ENCODE assay signal across 19 mouse cellular contexts in the genomic region with DNA sequence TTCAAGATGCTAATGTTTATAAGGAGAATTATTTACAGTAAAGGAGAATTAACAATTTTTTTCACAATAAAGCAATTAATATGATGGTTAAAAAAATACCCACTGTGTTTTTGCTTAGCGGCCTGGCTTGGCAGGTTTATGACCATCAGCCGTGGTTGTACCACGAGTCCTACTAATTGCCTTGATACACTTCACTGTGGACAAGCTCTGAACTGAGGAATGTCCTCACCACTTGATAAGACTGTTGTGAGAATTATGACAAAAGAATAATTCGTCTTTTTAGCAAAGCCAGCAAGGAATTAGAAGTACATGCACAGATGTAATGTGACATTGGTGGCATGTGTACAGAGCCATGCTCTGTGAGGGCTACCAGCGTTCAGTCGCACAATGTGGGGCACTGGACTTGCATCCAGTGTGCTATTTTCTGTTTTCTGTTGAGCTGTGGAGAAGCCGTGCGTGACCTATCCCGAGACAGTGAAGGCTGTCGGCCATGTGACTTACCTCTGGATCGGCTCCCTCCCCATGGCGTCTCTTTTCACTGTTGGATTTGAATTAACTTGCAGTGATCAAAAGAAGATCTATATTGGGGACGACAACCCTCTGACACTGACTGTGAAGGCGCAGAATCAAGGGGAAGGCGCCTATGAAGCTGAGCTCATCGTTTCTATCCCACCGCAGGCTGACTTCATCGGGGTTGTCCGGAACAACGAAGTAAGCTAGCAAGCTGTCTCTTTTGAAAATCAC. TPM values are rescaled to one million over a fixed set of nuclear protein-coding genes. Genes with fewer than 3 reads are reported as not detected.
DNase-seq lines count a peak whose midpoint lies in the region; ATAC-seq and TF ChIP-seq lines count a peak whose summit lies in the region.
"Had no signal": no experiment of that assay in that cellular context is flagged by ENCODE, and none has a peak within 500 bp of the region (broad histone marks: within the 10 kb centered on the region; RNA-seq: fewer than 3 reads in every experiment).

No protein-coding gene starts in this region.

- no peak for TF ChIP-seq CTCF in layer of hippocampus, adult 2 months (conservative IDR thresholded peaks at IDR 0.05)
- no peak for TF ChIP-seq CTCF in forebrain, postnatal 0 days (IDR thresholded peaks at IDR 0.05; ENCODE audit: low read depth)

- ATAC-seq in forebrain, postnatal 0 days = peak; percentile 66
- ATAC-seq in midbrain, embryonic 11.5 days (ENCODE audit: low FRiP score) = peak; percentile 92
- ATAC-seq in erythroblast, adult 5-6 weeks (replicated peaks; ENCODE audit: low FRiP score, poor library complexity, severe bottlenecking) = no peak
- ATAC-seq: activated CD4-positive, CD25-positive, alpha-beta regulatory T cell, adult 4 months; Patski had no signal

- H3K9me3 ChIP-seq in forebrain, postnatal 0 days (ENCODE audit: low read length) = no peaks in the 10 kb centered on the region
- no peaks in the 10 kb centered on the region for H3K9me3 ChIP-seq in midbrain, embryonic 11.5 days (ENCODE audit: control insufficient read depth, low read length)
- H3K9me3 ChIP-seq: heart, embryonic 15.5 days; limb, embryonic 13.5 days; neural tube, embryonic 13.5 days had no signal

- peak overlapping the region; percentile 6 for H3K4me3 ChIP-seq in layer of hippocampus, adult 2 months
- peak overlapping the region; percentile 14; the same call in 1 of the 2 replicates for H3K4me3 ChIP-seq in forebrain, postnatal 0 days (ENCODE audit: low read depth, low read length)
- no peak overlapping the region for H3K4me3 ChIP-seq in midbrain, embryonic 11.5 days (ENCODE audit: low read depth, low read length)
- H3K4me3 ChIP-seq: heart, embryonic 15.5 days; limb, embryonic 13.5 days; neural tube, embryonic 13.5 days had no signal

- no peaks in the 10 kb centered on the region for H3K4me1 ChIP-seq in forebrain, postnatal 0 days (ENCODE audit: insufficient read depth)
- no peaks in the 10 kb centered on the region for H3K4me1 ChIP-seq in midbrain, embryonic 11.5 days (ENCODE audit: control insufficient read depth, insufficient read depth, low read length)
- H3K4me1 ChIP-seq: heart, embryonic 15.5 days; limb, embryonic 13.5 days; neural tube, embryonic 13.5 days had no signal

- H3K27ac ChIP-seq in layer of hippocampus, adult 2 months = no peak overlapping the region
- no peak overlapping the region for H3K27ac ChIP-seq in forebrain, postnatal 0 days (ENCODE audit: low read depth, low read length)
- H3K27ac ChIP-seq in midbrain, embryonic 11.5 days (ENCODE audit: low read depth, low read length) = peak overlapping the region; percentile 21
- H3K27ac ChIP-seq: heart, embryonic 15.5 days; limb, embryonic 13.5 days; liver, embryonic 14.5 days; neural tube, embryonic 13.5 days had no signal

- 55% methylated on average over 20 of the region's 20 CpGs for WGBS in forebrain, postnatal 0 days
- WGBS in midbrain, embryonic 11.5 days = 63% methylated on average over 20 of the region's 20 CpGs

- H3K4me2 ChIP-seq in forebrain, postnatal 0 days (ENCODE audit: low read depth) = peak overlapping the region; percentile 11
- H3K4me2 ChIP-seq in midbrain, embryonic 11.5 days = no peak overlapping the region
- H3K4me2 ChIP-seq: heart, embryonic 15.5 days; limb, embryonic 13.5 days; neural tube, embryonic 13.5 days had no signal

- no peaks in the 10 kb centered on the region for H3K27me3 ChIP-seq in forebrain, postnatal 0 days (ENCODE audit: insufficient read depth, low read length)
- no peaks in the 10 kb centered on the region for H3K27me3 ChIP-seq in midbrain, embryonic 11.5 days (ENCODE audit: control insufficient read depth, insufficient read depth, low read length)
- H3K27me3 ChIP-seq: heart, embryonic 15.5 days; limb, embryonic 13.5 days; neural tube, embryonic 13.5 days; Patski had no signal

- H3K36me3 ChIP-seq in forebrain, postnatal 0 days (ENCODE audit: insufficient read depth) = no peaks in the 10 kb centered on the region
- H3K36me3 ChIP-seq in midbrain, embryonic 11.5 days (ENCODE audit: control insufficient read depth, insufficient read depth, low read length) = no peaks in the 10 kb centered on the region

- DNase-seq in layer of hippocampus, adult 2 months (ENCODE audit: low spot score in 2 of 2) = no peak
- DNase-seq in layer of hippocampus, adult 18-20 months (ENCODE audit: low spot score in 2 of 2) = no peak
- peak; percentile 27 for DNase-seq in forebrain, postnatal 0 days
- peak; percentile 88 for DNase-seq in midbrain, embryonic 11.5 days (ENCODE audit: low spot score, missing footprints)
- DNase-seq in spleen, postnatal 36 days (ENCODE audit: low spot score in 2 of 2) = no peak
- DNase-seq in testis, postnatal 10 days (ENCODE audit: low spot score) = no peak
- DNase-seq: adrenal gland, postnatal 36 days; cerebellum, postnatal 10 days; kidney, adult 8-10 months; kidney, postnatal 25 days; thymus, adult 2 months had no signal

- no peak overlapping the region for H3K9ac ChIP-seq in forebrain, postnatal 0 days
- H3K9ac ChIP-seq in midbrain, embryonic 11.5 days (ENCODE audit: low read length) = 0 out of 2 replicates have a peak overlapping the region, but pooled peaks have one; percentile 5
- H3K9ac ChIP-seq: heart, embryonic 15.5 days; limb, embryonic 13.5 days; liver, embryonic 14.5 days; neural tube, embryonic 13.5 days had no signal

RNA-seq across cellular contexts. Expression of gene Fam171b, which starts 20.9 kb away (rescaled TPM):
- 100 to 1,000 TPM; 196 to 206 TPM for total RNA-seq in layer of hippocampus, adult 2 months (2021)
- total RNA-seq in layer of hippocampus, adult 18-20 months (2021) = 100 to 1,000 TPM; 203 to 205 TPM
- total RNA-seq in forebrain, postnatal 0 days (2014; rRNA removed) = 116 and 118 TPM in 2 replicates
- 82.7 and 98.9 TPM in 2 replicates for polyA plus RNA-seq in forebrain, postnatal 0 days (2015; fragmentation: Nextera tagmentation; extraction: Ambion mirVana)
- polyA plus RNA-seq in midbrain, embryonic 11.5 days (2014; fragmentation: Nextera tagmentation; extraction: Ambion mirVana) = 42.8 and 49.5 TPM in 2 replicates
- total RNA-seq in erythroblast, adult 5-6 weeks (2015; ENCODE audit: low replicate concordance) = not detected in 2 replicates
- total RNA-seq in erythroblast, adult 5-6 weeks (2017; ENCODE audit: low replicate concordance) = not detected in 2 replicates
- total RNA-seq: granulocyte monocyte progenitor cell, adult 5-6 weeks had no signal

Comparison
In these comparisons a context has a peak if more than half of its experiments do, and no peak if none do; other contexts are left out.
1. DNase-seq: peak in forebrain, postnatal 0 days (single experiment) and midbrain, embryonic 11.5 days (single experiment); none in layer of hippocampus, adult 2 months (0 of 2), layer of hippocampus, adult 18-20 months (0 of 2), spleen, postnatal 36 days (0 of 2) and testis, postnatal 10 days (single experiment).
2. RNA of gene Fam171b, which starts 20.9 kb away (total RNA-seq): 196 to 206 TPM in layer of hippocampus, adult 2 months, 203 to 205 TPM in layer of hippocampus, adult 18-20 months and 116 to 118 TPM in forebrain, postnatal 0 days; not detected in erythroblast, adult 5-6 weeks; every median in the first group is over 100 times any median in the second.